Mouse (Mus musculus): ENCODE data around the gene Wasf3. TPM values are rescaled to one million over a fixed set of nuclear protein-coding genes. Genes with fewer than 3 reads are reported as not detected.

Wasf3 gene
- polyA plus RNA-seq, 1 experiment: 69.2 TPM

DNA sequence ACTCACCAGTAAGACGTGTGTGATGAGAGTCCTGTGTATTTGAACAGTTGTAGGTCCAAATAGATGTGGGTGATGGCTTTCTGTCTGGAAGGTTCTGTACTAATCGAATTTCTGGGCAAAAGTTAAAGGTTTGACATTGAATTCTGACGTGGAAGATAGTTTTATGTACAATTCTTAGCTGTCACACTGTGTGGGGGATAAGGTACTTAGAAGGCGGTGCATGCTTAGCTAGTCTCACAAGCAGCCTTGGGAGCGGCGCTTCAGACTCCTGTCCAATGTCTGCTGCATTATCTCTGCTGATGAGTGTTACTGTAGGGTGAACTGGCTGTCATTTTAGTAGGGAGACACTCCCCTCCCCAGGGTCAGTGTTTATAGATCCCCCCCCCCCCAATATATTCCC, 47.7 kb downstream of the Wasf3 start:
- no peak for DNase-seq

DNA sequence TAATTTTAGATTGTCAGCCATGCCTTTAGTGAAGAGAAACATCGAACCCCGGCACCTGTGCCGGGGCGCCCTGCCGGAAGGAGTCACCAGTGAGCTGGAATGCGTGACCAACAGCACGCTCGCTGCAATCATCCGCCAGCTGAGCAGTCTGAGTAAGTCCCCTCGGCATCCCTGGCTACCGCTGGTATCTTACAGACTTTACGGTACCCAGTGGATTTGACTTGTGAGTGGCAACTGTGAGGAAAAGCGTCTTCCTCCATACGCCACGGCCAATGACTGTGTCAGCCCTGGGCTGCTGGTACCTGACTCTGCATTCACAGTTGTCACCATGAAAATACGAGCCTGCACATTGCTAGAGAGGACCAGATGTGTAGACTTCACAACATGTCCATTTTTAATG, 50.5 kb downstream of the Wasf3 start:
- TF ChIP-seq CTCF (IDR thresholded peaks at IDR 0.05; ENCODE audit: borderline replicate concordance, insufficient read depth, low read depth, low read length): no peak
- TF ChIP-seq POLR2A (IDR thresholded peaks at IDR 0.05; ENCODE audit: borderline replicate concordance, insufficient read depth, low read length): no peak
- no peaks in the 10 kb centered on the region for H3K27me3 ChIP-seq (ENCODE audit: control insufficient read depth, insufficient read depth, low read length)
- no peak for DNase-seq
- H3K4me3 ChIP-seq (replicated peaks; ENCODE audit: insufficient read depth, low read depth, low read length): no peak overlapping the region
- H3K27ac ChIP-seq (ENCODE audit: insufficient read depth, low read length): no peak overlapping the region
- WGBS: 84% methylated on average over 16 of the region's 16 CpGs
- peaks cover 5% of the 10 kb centered on the region; the same call in 1 of the 2 replicates for H3K4me1 ChIP-seq (ENCODE audit: control insufficient read depth, insufficient read depth, low read length)

More for the DNA sequence above, 47.7 kb downstream of the Wasf3 start:
- Histone ChIP-seq H3K4me3 (replicated peaks; ENCODE audit: insufficient read depth, low read depth, low read length) (no peak overlapping the region), H3K27ac (ENCODE audit: insufficient read depth, low read length) (no peak overlapping the region), H3K27me3 (ENCODE audit: control insufficient read depth, insufficient read depth, low read length) (no peaks in the 10 kb centered on the region), H3K4me1 (ENCODE audit: control insufficient read depth, insufficient read depth, low read length) (peaks cover 5% of the 10 kb centered on the region)
- WGBS: 94% methylated on average over 6 of the region's 6 CpGs
- no peak for TF ChIP-seq POLR2A (IDR thresholded peaks at IDR 0.05; ENCODE audit: borderline replicate concordance, insufficient read depth, low read length)

DNA sequence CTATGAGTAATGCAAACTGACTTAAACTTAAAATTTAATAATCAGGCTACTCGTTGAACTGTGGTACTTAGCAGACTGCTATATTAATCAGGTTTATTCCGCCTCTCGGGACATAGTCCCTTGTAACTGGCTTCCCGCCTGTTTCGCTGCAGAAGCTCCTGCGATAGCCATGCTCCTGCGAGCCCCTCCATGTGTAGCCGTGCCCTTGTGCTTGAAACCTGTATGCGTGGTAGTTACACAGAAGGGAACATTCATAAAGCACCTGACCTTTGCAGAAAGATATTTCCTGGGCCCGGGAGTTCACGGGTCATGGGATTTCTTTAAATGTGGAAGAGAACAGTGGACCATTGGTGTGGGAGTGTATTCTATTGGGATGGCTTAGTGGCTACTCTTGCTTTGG, 52.0 kb downstream of the Wasf3 start:
- TF ChIP-seq CTCF (IDR thresholded peaks at IDR 0.05; ENCODE audit: borderline replicate concordance, insufficient read depth, low read depth, low read length): no peak
- TF ChIP-seq POLR2A (IDR thresholded peaks at IDR 0.05; ENCODE audit: borderline replicate concordance, insufficient read depth, low read length): no peak
- DNase-seq: no peak
- H3K27me3 ChIP-seq (ENCODE audit: control insufficient read depth, insufficient read depth, low read length): no peaks in the 10 kb centered on the region
- 0 out of 2 replicates have a peak, but pooled peaks cover under 1% of the 10 kb centered on the region for H3K4me1 ChIP-seq (ENCODE audit: control insufficient read depth, insufficient read depth, low read length)
- no peak overlapping the region for H3K4me3 ChIP-seq (replicated peaks; ENCODE audit: insufficient read depth, low read depth, low read length)
- no peak overlapping the region for H3K27ac ChIP-seq (ENCODE audit: insufficient read depth, low read length)
- 95% methylated on average over 11 of the region's 11 CpGs for WGBS

DNA sequence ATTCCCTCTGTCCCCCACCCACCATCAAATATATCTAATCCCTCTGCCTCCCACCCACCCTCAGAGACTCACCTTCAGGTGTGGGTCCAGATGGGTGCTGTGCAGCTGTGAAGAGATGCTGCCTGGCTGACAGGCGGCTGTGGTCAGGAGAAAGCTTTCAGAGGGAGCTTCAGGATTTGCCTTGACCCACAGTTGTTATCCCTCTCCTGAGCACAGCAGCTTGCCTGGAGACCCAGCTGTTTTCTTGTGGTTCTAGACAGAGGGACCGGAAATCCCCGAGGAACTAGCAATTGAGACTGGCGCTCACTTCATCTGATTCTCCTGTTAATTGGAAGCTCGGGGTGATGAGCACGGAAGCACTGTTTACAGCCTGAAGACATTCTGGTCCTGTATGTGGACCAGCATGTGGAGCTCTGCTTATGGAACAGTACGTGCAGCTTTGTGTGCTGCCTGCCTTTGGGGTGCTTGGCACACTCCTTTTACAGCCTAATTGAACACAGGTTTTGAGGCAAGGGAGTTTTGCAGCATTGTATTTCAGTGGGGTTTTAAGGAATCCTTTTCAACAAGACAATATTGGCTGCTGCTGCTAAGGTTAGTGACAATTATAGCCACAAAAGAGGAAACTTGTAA, 54.5 kb downstream of the Wasf3 start:
- no peak for DNase-seq
- no peaks in the 10 kb centered on the region for H3K27me3 ChIP-seq (ENCODE audit: control insufficient read depth, insufficient read depth, low read length)
- H3K4me1 ChIP-seq (ENCODE audit: control insufficient read depth, insufficient read depth, low read length): no peaks in the 10 kb centered on the region
- no peak overlapping the region for H3K4me3 ChIP-seq (replicated peaks; ENCODE audit: insufficient read depth, low read depth, low read length)
- H3K27ac ChIP-seq (ENCODE audit: insufficient read depth, low read length): no peak overlapping the region
- no peak for TF ChIP-seq POLR2A (IDR thresholded peaks at IDR 0.05; ENCODE audit: borderline replicate concordance, insufficient read depth, low read length)
- TF ChIP-seq CTCF (IDR thresholded peaks at IDR 0.05; ENCODE audit: borderline replicate concordance, insufficient read depth, low read depth, low read length): no peak
- 93% methylated on average over 7 of the region's 7 CpGs for WGBS

DNA sequence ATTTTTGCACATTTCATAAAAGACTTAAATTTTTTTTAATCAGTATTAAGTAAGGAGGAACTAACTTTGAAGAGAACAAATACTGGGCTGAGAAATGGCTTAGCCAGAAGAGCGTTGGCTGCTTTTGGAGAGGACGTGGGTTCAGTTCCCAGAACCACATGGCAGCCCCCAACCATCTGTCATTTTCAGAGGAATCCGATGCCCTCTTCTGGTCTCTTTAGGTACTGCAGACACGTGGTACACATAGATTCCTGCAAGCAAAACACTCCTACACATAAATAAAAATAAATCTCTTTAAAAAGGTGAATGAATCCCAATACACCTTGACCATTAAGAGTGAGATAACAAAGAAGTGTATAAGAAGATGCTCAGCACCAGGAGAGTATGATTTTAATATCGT, 55.5 kb downstream of the Wasf3 start:
- H3K4me1 ChIP-seq (ENCODE audit: control insufficient read depth, insufficient read depth, low read length): no peaks in the 10 kb centered on the region
- no peaks in the 10 kb centered on the region for H3K27me3 ChIP-seq (ENCODE audit: control insufficient read depth, insufficient read depth, low read length)
- H3K27ac ChIP-seq (ENCODE audit: insufficient read depth, low read length): no peak overlapping the region
- 89% methylated on average over 5 of the region's 5 CpGs for WGBS
- no peak overlapping the region for H3K4me3 ChIP-seq (replicated peaks; ENCODE audit: insufficient read depth, low read depth, low read length)
- no peak for DNase-seq
- no peak for TF ChIP-seq CTCF (IDR thresholded peaks at IDR 0.05; ENCODE audit: borderline replicate concordance, insufficient read depth, low read depth, low read length)
- no peak for TF ChIP-seq POLR2A (IDR thresholded peaks at IDR 0.05; ENCODE audit: borderline replicate concordance, insufficient read depth, low read length)

DNA sequence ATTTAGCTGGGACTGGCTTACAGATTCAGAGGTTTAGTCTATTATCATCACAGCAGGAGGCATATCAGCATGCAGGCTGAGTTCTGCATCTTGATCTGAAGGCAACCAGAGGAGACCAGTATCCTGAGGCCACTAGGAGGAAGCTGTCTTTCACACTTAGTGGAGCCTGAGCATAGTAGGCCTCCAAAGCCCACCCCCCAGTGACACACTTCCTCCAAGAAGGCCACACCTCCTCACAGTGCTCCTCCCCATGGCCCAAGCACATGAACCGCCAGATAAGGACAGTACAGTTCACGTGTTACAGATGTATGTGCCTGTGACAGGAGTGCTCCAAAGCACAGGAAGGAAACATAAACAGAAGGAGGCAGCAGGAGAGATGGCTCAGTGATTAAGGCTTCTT, 58.0 kb downstream of the Wasf3 start:
- H3K27ac ChIP-seq (ENCODE audit: insufficient read depth, low read length): no peak overlapping the region
- H3K27me3 ChIP-seq (ENCODE audit: control insufficient read depth, insufficient read depth, low read length): no peaks in the 10 kb centered on the region
- no peak for TF ChIP-seq POLR2A (IDR thresholded peaks at IDR 0.05; ENCODE audit: borderline replicate concordance, insufficient read depth, low read length)
- no peak for TF ChIP-seq CTCF (IDR thresholded peaks at IDR 0.05; ENCODE audit: borderline replicate concordance, insufficient read depth, low read depth, low read length)
- no peak for DNase-seq
- no peak overlapping the region for H3K4me3 ChIP-seq (replicated peaks; ENCODE audit: insufficient read depth, low read depth, low read length)
- WGBS: 85% methylated on average over 2 of the region's 2 CpGs
- no peaks in the 10 kb centered on the region for H3K4me1 ChIP-seq (ENCODE audit: control insufficient read depth, insufficient read depth, low read length)

DNA sequence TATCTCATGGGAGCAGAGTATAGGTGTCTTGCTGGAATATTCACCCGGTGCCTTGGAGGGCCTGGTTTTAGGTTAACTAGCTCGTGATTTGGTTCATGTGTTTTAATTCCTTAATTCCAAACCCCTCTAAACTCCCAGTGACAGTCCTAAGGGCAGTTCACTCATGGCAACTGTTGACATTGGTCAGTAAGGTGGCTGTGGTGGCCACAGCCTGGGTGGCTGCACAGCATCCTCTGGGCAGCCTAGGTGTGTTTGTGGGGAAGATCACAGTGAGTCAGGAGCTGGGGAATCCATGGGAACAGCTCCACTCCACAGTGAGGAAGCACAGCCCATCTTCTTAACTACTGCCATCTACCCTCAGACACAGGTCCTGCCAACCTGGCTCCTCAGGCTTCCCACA, 61.8 kb downstream of the Wasf3 start:
- Histone ChIP-seq H3K27ac (ENCODE audit: insufficient read depth, low read length) (no peak overlapping the region), H3K27me3 (ENCODE audit: control insufficient read depth, insufficient read depth, low read length) (no peaks in the 10 kb centered on the region), H3K4me1 (ENCODE audit: control insufficient read depth, insufficient read depth, low read length) (no peaks in the 10 kb centered on the region), H3K4me3 (replicated peaks; ENCODE audit: insufficient read depth, low read depth, low read length) (no peak overlapping the region)
- WGBS: 93% methylated on average over 2 of the region's 2 CpGs
- TF ChIP-seq CTCF (IDR thresholded peaks at IDR 0.05; ENCODE audit: borderline replicate concordance, insufficient read depth, low read depth, low read length) (no peak), POLR2A (IDR thresholded peaks at IDR 0.05; ENCODE audit: borderline replicate concordance, insufficient read depth, low read length) (no peak)
- no peak for DNase-seq

DNA sequence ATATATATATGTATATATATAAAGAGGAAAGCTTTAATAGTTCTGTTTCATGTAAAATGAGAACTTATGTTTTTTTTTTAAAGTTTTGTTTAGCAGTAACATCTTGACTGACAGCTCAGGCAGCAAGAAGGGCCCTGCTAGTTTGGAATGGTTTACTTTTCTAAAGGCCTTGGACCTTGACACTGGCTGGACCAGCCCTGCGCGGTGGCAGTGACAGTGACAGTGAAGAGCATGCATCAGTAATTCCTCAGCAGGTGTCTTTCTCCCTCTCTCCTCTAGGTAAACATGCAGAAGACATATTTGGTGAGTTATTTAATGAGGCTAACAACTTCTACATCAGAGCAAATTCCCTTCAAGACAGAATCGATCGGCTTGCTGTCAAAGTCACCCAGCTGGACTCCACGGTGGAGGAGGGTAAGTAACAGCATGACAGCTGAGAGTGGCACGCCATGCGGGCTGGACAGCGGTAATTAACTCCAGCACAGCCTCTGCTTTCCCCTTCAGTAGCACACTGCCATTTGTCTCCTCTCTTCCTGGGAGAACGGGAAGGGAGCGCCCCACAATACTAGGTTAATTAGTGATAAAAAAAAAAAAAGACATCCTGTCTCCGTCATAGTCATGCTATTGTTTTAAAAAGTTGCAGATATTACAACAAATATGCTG, 66.9 kb downstream of the Wasf3 start:
- H3K27me3 ChIP-seq (ENCODE audit: control insufficient read depth, insufficient read depth, low read length): no peaks in the 10 kb centered on the region
- no peak for DNase-seq
- 56% methylated on average over 11 of the region's 11 CpGs for WGBS
- TF ChIP-seq CTCF (IDR thresholded peaks at IDR 0.05; ENCODE audit: borderline replicate concordance, insufficient read depth, low read depth, low read length) (no peak), POLR2A (IDR thresholded peaks at IDR 0.05; ENCODE audit: borderline replicate concordance, insufficient read depth, low read length) (no peak)
- no peak overlapping the region for H3K4me3 ChIP-seq (replicated peaks; ENCODE audit: insufficient read depth, low read depth, low read length)
- H3K27ac ChIP-seq (ENCODE audit: insufficient read depth, low read length): no peak overlapping the region
- no peaks in the 10 kb centered on the region for H3K4me1 ChIP-seq (ENCODE audit: control insufficient read depth, insufficient read depth, low read length)

Measured in cerebellum, adult 2 months (tissue).